Mouse (Mus musculus): ENCODE data around the gene Rere. TPM values are rescaled to one million over a fixed set of nuclear protein-coding genes. Genes with fewer than 3 reads are reported as not detected.

Gene Rere
- polyA plus RNA-seq, 1 experiment from 2014 or later: 30.3 TPM

DNA sequence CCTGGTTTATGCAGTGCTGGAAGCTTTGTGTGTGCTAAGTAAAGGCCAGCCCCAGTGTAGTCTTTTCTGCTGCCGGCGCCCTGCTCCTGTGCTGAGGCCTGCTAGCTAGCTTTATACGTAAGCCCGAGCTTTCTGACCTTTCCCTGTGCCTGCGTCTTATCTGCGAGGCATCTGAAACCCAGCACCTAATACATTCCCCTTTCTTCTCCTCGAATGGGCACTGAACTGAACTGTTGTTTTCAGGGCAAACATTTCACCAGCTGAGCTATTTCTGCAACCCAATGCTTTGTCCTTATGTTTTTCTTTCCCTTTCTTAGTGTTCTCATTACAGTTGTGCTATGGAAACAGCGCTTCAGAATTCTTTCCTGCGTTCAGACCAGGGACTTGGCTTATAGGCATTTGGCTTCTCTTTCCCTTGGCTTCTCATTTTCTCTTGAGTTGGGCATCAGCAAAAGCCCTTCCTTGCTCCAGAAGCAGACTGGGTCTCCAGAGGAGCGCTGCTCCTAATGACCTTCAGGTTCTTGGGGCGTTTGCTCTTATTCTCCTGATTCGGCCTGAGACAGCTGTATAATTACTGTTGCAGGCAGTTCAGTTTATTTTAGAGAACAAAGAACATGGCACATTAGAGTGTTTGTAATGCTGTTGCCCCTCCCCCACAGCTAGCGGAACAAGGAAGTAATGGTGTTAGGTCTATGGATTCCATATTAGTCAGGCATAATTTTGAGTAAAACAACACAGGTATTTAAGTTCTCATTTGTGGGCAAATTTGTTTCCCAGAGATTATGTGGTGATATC is 115.6 kb downstream of the Rere start:
- WGBS: 24% methylated on average over 13 of the region's 13 CpGs
- ATAC-seq (ENCODE audit: low read depth): peak; percentile 51; the same call in 1 of the 2 replicates

DNA sequence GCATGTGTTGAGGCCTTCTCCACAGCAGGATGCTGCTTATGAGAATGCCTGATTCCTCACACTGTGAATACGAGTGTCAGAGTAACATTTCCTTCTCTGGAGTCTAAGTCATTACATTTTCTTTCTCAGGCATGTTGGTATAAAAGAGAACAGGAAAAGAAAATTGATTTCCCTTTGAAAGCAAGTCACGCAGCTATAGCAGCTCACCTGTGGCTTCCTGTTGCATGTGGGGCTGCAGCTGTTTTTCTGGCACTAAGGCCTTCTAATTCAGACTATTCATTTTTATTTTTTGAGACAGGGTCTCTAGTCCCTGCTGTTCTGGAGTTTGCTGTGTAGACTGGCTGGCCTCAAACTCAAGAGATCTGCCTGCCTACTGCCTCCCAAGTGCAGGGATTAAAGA is 117.6 kb downstream of the Rere start:
- Histone ChIP-seq H3K27ac (ENCODE audit: low read length) (no peak overlapping the region), H3K9me3 (ENCODE audit: control insufficient read depth, low read length) (no peaks in the 10 kb centered on the region), H3K27me3 (ENCODE audit: control insufficient read depth, insufficient read depth, low read depth, low read length) (no peaks in the 10 kb centered on the region), H3K4me1 (replicated peaks; ENCODE audit: control insufficient read depth, insufficient read depth, low read length) (peaks cover 67% of the 10 kb centered on the region), H3K9ac (ENCODE audit: low read length) (no peak overlapping the region), H3K4me2 (ENCODE audit: low read depth, low read length) (no peak overlapping the region), H3K4me3 (ENCODE audit: low read length) (no peak overlapping the region), H3K36me3 (ENCODE audit: control insufficient read depth, insufficient read depth, low read length) (no peaks in the 10 kb centered on the region)
- no peak for ATAC-seq (ENCODE audit: low read depth)
- WGBS: 60% methylated on average over 2 of the region's 2 CpGs

More for the DNA sequence above, 115.6 kb downstream of the Rere start:
- Histone ChIP-seq H3K4me1 (replicated peaks; ENCODE audit: control insufficient read depth, insufficient read depth, low read length) (peaks cover 53% of the 10 kb centered on the region), H3K9me3 (ENCODE audit: control insufficient read depth, low read length) (no peaks in the 10 kb centered on the region), H3K4me3 (ENCODE audit: low read length) (no peak overlapping the region), H3K4me2 (ENCODE audit: low read depth, low read length) (peak overlapping the region; percentile 11; the same call in 1 of the 2 replicates), H3K9ac (ENCODE audit: low read length) (0 out of 2 replicates have a peak overlapping the region, but pooled peaks have one; percentile 33), H3K27ac (ENCODE audit: low read length) (peak overlapping the region; percentile 76), H3K27me3 (ENCODE audit: control insufficient read depth, insufficient read depth, low read depth, low read length) (no peaks in the 10 kb centered on the region), H3K36me3 (ENCODE audit: control insufficient read depth, insufficient read depth, low read length) (no peaks in the 10 kb centered on the region)

DNA sequence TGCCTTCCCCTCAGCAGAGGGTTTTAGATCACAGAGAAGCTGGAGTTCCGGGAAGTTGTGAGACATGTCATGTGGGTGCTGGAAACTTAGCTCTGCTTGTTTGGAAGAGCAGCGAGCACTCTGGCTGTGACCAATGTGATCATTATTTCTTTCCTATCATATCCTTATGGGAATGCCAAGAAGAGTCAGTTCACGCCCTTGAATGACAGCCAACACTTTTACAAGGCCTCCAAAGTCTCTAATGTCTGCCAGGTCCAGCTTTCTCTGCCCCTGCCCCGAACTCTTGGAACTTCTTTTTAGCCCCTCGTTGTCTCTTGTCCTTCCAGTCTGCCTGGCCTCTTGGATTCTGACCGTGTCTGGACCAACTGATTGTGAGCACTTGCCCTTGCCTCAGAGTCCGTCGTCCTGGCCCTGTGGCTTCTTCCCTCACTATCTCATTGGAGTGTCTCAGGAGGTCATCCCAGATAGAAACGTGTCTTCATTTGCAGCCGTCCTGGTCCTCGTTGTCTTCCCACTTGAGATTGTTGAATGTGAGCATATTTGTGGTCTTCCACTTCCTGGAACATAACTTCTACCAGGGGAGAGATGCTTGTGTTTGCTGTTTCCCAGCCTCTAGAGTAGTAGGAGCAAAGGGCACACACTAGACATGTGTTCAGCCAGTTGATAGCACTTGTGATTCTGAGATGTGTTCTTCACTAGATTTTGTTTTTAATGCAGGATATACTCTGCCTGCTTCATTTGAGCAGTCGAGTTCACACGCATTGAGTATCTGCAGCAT is 120.6 kb downstream of the Rere start:
- H3K27me3 ChIP-seq (ENCODE audit: control insufficient read depth, insufficient read depth, low read depth, low read length): no peaks in the 10 kb centered on the region

DNA sequence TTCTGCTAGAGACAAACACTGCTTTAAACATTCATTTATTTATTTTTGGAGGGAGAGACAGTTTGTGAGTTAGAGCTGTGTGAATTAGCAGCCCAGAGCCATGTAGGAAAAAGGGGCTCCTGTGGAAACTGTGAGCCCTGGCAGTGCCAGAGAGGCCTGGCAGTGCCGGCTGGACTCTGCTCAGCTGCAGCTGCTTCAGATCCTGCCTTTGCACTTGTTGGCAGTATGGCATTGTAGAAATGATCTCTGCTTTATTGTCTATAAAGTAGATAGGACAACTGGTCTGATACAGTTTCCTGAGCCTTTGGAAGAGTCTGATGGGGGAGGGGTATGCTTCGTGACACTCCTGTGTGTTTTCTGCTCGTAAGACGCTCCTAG is 121.2 kb downstream of the Rere start:
- no peaks in the 10 kb centered on the region for H3K9me3 ChIP-seq (ENCODE audit: control insufficient read depth, low read length)
- ATAC-seq (ENCODE audit: low read depth): no peak
- H3K27me3 ChIP-seq (ENCODE audit: control insufficient read depth, insufficient read depth, low read depth, low read length): no peaks in the 10 kb centered on the region
- 60% methylated on average over 4 of the region's 4 CpGs for WGBS
- no peak overlapping the region for H3K4me3 ChIP-seq (ENCODE audit: low read length)
- H3K27ac ChIP-seq (ENCODE audit: low read length): no peak overlapping the region
- no peak overlapping the region for H3K4me2 ChIP-seq (ENCODE audit: low read depth, low read length)
- H3K36me3 ChIP-seq (ENCODE audit: control insufficient read depth, insufficient read depth, low read length): peaks cover 4% of the 10 kb centered on the region; the same call in 1 of the 2 replicates
- peaks cover 62% of the 10 kb centered on the region for H3K4me1 ChIP-seq (replicated peaks; ENCODE audit: control insufficient read depth, insufficient read depth, low read length)
- no peak overlapping the region for H3K9ac ChIP-seq (ENCODE audit: low read length)

More for the DNA sequence above, 120.6 kb downstream of the Rere start:
- no peak overlapping the region for H3K4me2 ChIP-seq (ENCODE audit: low read depth, low read length)
- peaks cover 68% of the 10 kb centered on the region for H3K4me1 ChIP-seq (replicated peaks; ENCODE audit: control insufficient read depth, insufficient read depth, low read length)
- no peak for ATAC-seq (ENCODE audit: low read depth)
- H3K9me3 ChIP-seq (ENCODE audit: control insufficient read depth, low read length): no peaks in the 10 kb centered on the region
- H3K36me3 ChIP-seq (ENCODE audit: control insufficient read depth, insufficient read depth, low read length): no peaks in the 10 kb centered on the region
- H3K4me3 ChIP-seq (ENCODE audit: low read length): no peak overlapping the region
- H3K27ac ChIP-seq (ENCODE audit: low read length): peak overlapping the region; percentile 45; the same call in 1 of the 2 replicates
- H3K9ac ChIP-seq (ENCODE audit: low read length): no peak overlapping the region
- 29% methylated on average over 13 of the region's 13 CpGs for WGBS

DNA sequence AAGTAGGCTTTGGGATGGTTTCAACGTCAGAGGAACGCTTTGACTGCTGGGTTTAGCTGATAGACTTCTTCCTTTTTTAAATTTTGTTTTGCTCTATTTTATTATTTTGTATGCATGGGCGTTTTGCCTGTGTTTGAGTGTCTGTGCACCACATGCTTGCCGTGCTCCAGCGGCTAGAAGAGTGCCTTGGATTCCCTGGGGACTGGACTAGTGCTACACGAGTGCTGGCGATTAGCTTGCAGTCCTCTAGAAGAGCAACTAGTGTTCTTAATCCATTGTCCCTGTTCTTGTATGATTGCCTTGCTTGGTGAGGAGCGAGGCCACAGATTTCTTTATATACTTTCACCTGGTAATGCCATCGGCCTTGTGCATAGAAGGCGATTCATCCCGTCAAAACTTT is 122.5 kb downstream of the Rere start:
- H3K27me3 ChIP-seq (ENCODE audit: control insufficient read depth, insufficient read depth, low read depth, low read length): no peaks in the 10 kb centered on the region
- H3K4me2 ChIP-seq (ENCODE audit: low read depth, low read length): no peak overlapping the region
- no peak overlapping the region for H3K9ac ChIP-seq (ENCODE audit: low read length)
- peaks cover 4% of the 10 kb centered on the region; the same call in 1 of the 2 replicates for H3K36me3 ChIP-seq (ENCODE audit: control insufficient read depth, insufficient read depth, low read length)
- no peak overlapping the region for H3K4me3 ChIP-seq (ENCODE audit: low read length)
- ATAC-seq (ENCODE audit: low read depth): no peak
- WGBS: 56% methylated on average over 11 of the region's 11 CpGs
- H3K9me3 ChIP-seq (ENCODE audit: control insufficient read depth, low read length): no peaks in the 10 kb centered on the region
- peak overlapping the region; percentile 4; the same call in 1 of the 2 replicates for H3K27ac ChIP-seq (ENCODE audit: low read length)
- H3K4me1 ChIP-seq (replicated peaks; ENCODE audit: control insufficient read depth, insufficient read depth, low read length): peaks cover 53% of the 10 kb centered on the region

DNA sequence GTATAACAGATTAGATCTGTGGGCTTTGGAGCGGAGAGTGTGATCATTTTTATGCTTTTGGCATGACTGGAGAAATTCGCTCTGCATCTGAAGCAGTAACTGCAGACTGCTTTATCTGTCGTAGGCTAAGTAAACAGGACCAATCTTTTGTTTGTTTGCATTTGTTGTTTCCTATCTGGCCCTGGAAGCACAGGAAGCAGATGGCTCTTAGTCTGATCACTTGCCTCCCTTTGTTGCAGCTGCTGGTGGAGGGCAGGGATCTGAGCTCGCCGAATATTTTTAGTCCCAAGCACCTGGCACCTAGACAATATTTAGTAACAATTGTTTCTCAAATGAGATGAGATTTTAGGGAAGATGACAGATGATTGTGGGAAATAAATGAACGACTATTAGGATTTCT is 123.1 kb downstream of the Rere start:
- ATAC-seq (ENCODE audit: low read depth): peak; percentile 51; the same call in 1 of the 2 replicates
- Histone ChIP-seq H3K4me1 (replicated peaks; ENCODE audit: control insufficient read depth, insufficient read depth, low read length) (peaks cover 51% of the 10 kb centered on the region), H3K4me2 (ENCODE audit: low read depth, low read length) (no peak overlapping the region)

DNA sequence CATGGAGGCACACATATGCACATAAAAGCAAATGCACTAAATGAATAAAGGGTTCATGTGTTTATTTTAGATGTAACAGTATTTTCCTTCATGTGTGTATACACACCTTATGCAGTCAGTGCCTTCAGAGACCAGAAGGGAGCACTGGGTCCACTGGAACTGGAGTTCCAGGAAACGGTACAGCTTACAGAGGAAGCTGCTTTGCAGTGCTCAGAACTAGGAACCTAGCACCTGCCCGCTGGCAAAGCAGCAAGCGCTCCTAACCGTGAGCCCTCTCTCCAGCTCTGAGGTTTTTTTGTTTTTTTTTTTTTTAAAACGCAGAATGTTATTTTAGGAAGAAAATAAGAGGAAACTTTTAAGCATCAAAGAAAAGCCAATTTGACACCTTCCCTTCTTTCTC is 124.3 kb downstream of the Rere start:
- H3K9ac ChIP-seq (ENCODE audit: low read length): no peak overlapping the region
- no peaks in the 10 kb centered on the region for H3K27me3 ChIP-seq (ENCODE audit: control insufficient read depth, insufficient read depth, low read depth, low read length)
- 57% methylated on average over 5 of the region's 5 CpGs for WGBS
- H3K36me3 ChIP-seq (ENCODE audit: control insufficient read depth, insufficient read depth, low read length): peaks cover 4% of the 10 kb centered on the region; the same call in 1 of the 2 replicates
- ATAC-seq (ENCODE audit: low read depth): no peak
- no peak overlapping the region for H3K4me2 ChIP-seq (ENCODE audit: low read depth, low read length)
- H3K9me3 ChIP-seq (ENCODE audit: control insufficient read depth, low read length): no peaks in the 10 kb centered on the region
- H3K4me3 ChIP-seq (ENCODE audit: low read length): no peak overlapping the region
- peaks cover 41% of the 10 kb centered on the region for H3K4me1 ChIP-seq (replicated peaks; ENCODE audit: control insufficient read depth, insufficient read depth, low read length)
- H3K27ac ChIP-seq (ENCODE audit: low read length): no peak overlapping the region

More for the DNA sequence above, 123.1 kb downstream of the Rere start:
- Histone ChIP-seq H3K36me3 (ENCODE audit: control insufficient read depth, insufficient read depth, low read length) (peaks cover 4% of the 10 kb centered on the region; the same call in 1 of the 2 replicates), H3K9ac (ENCODE audit: low read length) (no peak overlapping the region), H3K27ac (ENCODE audit: low read length) (no peak overlapping the region), H3K4me3 (ENCODE audit: low read length) (no peak overlapping the region), H3K9me3 (ENCODE audit: control insufficient read depth, low read length) (no peaks in the 10 kb centered on the region), H3K27me3 (ENCODE audit: control insufficient read depth, insufficient read depth, low read depth, low read length) (no peaks in the 10 kb centered on the region)
- WGBS: 28% methylated on average over 6 of the region's 6 CpGs

DNA sequence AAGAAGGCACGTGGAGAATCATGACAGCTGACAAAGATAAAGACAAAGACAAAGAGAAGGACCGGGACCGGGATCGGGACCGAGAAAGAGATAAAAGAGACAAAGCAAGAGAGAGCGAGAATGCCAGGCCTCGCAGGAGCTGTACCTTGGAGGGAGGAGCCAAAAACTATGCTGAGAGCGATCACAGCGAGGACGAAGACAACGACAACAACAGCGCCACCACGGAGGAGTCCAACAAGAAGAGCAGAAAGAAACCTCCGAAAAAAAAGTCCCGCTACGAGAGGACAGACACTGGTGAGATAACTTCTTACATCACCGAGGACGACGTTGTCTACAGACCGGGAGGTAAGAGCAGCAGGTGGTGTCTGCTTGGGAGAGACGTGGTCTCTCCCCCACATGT is 124.9 kb downstream of the Rere start:
- 49% methylated on average over 21 of the region's 21 CpGs for WGBS
- Histone ChIP-seq H3K27me3 (ENCODE audit: control insufficient read depth, insufficient read depth, low read depth, low read length) (no peaks in the 10 kb centered on the region), H3K36me3 (ENCODE audit: control insufficient read depth, insufficient read depth, low read length) (peaks cover 4% of the 10 kb centered on the region; the same call in 1 of the 2 replicates), H3K4me2 (ENCODE audit: low read depth, low read length) (no peak overlapping the region), H3K9ac (ENCODE audit: low read length) (no peak overlapping the region), H3K4me3 (ENCODE audit: low read length) (no peak overlapping the region), H3K9me3 (ENCODE audit: control insufficient read depth, low read length) (no peaks in the 10 kb centered on the region), H3K4me1 (replicated peaks; ENCODE audit: control insufficient read depth, insufficient read depth, low read length) (peaks cover 39% of the 10 kb centered on the region), H3K27ac (ENCODE audit: low read length) (no peak overlapping the region)
- ATAC-seq (ENCODE audit: low read depth): no peak

DNA sequence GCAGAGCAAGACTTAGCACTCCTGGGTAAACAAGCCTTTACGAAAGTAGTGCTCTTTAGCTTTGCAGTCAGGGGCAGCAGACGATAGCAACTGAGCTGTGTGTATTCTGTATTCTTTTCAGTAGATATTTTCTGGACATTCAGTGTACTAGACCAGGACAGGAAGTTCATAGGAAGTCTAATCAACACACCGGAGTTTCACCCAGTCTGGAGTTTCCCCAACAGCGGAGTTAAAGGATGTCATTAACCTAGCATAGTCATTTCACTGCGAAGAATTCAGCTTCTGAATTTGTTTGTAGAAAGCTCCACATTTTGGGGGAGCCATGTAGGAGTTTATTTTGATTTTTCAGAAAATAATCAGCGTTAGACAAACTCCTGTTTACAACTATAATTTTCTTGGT is 125.4 kb downstream of the Rere start:
- Histone ChIP-seq H3K4me3 (ENCODE audit: low read length) (no peak overlapping the region), H3K9me3 (ENCODE audit: control insufficient read depth, low read length) (no peaks in the 10 kb centered on the region), H3K9ac (ENCODE audit: low read length) (no peak overlapping the region), H3K4me1 (replicated peaks; ENCODE audit: control insufficient read depth, insufficient read depth, low read length) (peaks cover 34% of the 10 kb centered on the region), H3K36me3 (ENCODE audit: control insufficient read depth, insufficient read depth, low read length) (peaks cover 4% of the 10 kb centered on the region; the same call in 1 of the 2 replicates), H3K4me2 (ENCODE audit: low read depth, low read length) (no peak overlapping the region), H3K27me3 (ENCODE audit: control insufficient read depth, insufficient read depth, low read depth, low read length) (no peaks in the 10 kb centered on the region), H3K27ac (ENCODE audit: low read length) (no peak overlapping the region)
- 61% methylated on average over 6 of the region's 6 CpGs for WGBS
- ATAC-seq (ENCODE audit: low read depth): no peak; the same call in 1 of the 2 replicates

Measured in lung, embryonic 16.5 days (tissue).